Mouse (Mus musculus): Measurements from ENCODE around the gene P4ha1. TPM values are rescaled to one million over a fixed set of nuclear protein-coding genes. Genes with fewer than 3 reads are reported as not detected.
A peak's percentile ranks its signal among the peaks of the same experiment; 100 is the strongest.
"Not testable (repeated sequence)": the region's sequence is repeated elsewhere in the genome, so short reads cannot be mapped to it uniquely, and the experiment has no call there.

Gene P4ha1
- polyA plus RNA-seq (2012; rRNA removed): 27.4 and 29.2 TPM in 2 replicates

DNA sequence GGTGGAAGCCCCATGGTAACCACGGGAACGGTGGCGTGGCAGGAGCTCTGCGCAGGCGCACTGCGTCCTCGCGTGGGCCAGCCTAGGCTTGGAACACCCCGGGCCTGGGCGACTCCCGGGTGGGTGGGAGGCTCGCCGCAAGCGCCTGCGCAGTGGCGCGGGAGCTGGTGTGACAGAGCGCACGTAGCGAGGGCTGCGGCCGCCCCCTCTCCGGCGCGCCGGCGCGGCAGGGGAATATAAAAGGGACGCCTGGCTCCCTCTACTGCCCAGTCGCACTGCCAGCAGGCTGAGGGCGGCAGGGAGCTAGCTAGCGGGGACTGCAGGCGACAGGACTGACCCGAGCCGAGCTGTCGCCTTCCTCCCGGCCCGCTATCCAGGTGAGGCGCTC lies at the start of gene P4ha1:
Gene P4ha1 (plus strand): TSS at position 197 of the 388 bp plus-strand sequence.
- DNase-seq (ENCODE audit: extremely low spot score in 1 of 2, low spot score in 1 of 2): peak; percentile 97 to 100

- DNase-seq (ENCODE audit: extremely low spot score in 1 of 2, low spot score in 1 of 2): no peak
These were observed 47.4 kb upstream of the P4ha1 start for GRCm38 (mm10) chr10:59275745-59276144.

DNA sequence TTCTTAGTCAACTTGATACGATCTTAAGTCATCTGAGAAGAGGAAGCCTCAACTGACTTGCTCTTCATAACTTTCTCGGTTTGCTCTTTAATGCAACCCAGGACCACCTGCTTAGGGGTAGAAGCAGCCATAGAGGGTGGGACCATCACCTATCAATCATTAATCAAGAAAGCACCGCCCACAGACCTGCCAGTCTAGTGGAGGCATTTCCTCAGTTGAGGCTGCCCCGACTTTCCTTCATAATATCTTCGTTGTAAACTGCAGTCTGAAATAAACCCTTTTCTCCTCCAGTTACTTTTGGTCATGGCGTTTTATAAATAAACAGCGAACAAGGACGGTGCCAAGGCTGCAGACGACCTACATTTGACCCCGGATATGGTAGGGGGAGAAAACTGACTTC lies 46.0 kb upstream of the P4ha1 start:
- no peak for DNase-seq (ENCODE audit: extremely low spot score in 1 of 2, low spot score in 1 of 2)

GRCm38 (mm10) chr10:59277729-59278475 lies 45.2 kb upstream of the P4ha1 start:
- no peak for DNase-seq (ENCODE audit: extremely low spot score in 1 of 2, low spot score in 1 of 2)

DNA sequence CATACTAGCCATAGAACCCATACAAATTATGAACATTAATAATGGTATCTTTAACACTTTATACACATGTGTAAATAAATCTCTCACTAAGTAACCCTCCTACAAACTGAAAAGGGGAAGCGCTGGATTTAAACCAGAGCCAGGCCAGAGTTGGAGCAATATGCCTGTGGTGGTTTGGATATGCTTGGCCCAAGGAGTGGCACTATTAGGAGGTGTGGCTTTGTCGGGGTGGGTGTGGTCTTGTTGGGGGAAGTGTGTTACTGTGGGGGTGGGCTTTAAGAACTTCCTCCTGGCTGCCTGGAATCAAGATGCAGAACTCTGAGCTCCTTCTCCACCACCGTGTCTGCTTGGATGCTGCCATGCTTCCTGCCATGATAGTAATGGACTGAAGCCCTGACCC lies 39.9 kb upstream of the P4ha1 start:
- no peak for DNase-seq (ENCODE audit: extremely low spot score in 1 of 2, low spot score in 1 of 2)

DNA sequence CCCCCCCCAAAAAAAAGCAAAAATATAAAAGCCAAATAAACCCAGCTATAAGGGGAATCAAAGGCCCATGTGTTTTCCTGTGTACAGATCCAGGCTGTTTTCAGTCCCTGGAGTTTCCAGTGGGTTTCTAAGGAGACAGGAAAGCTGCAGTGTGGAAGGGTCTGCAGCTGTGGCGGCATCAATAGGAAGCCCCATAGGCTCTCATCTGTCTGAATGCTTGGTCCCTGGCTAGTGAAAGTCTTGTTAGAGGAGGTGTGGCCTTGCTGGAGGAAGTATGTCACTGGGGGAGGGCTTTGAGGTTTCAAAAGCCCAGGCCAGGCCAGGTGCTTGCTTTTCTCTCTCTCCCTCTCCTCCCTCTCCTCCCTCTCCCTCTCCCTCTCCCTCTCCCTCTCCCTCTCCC lies 39.3 kb upstream of the P4ha1 start:
- DNase-seq (ENCODE audit: extremely low spot score in 1 of 2, low spot score in 1 of 2): no peak

DNA sequence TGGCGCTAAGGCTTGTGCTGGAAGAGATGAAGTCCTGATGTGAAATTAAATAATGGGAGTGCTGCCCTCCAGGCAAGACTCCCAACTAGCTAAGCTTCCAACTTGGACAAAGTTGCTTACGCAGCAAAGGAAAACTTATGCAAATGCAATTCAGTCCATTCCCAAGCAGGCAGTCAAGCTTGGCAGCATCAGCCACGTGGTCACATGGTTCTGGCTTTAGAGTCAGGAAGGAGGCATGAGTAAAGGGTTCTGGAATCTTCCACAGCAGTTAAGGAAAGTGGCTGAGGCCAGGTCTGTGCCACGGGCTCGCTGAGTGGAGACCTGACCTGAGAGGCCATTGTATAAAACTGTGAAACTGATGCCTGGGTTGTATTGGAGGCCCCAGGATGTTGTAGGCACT lies 37.6 kb upstream of the P4ha1 start:
- DNase-seq (ENCODE audit: extremely low spot score in 1 of 2, low spot score in 1 of 2): peak in 1 of 2 experiments; percentile 58

DNA sequence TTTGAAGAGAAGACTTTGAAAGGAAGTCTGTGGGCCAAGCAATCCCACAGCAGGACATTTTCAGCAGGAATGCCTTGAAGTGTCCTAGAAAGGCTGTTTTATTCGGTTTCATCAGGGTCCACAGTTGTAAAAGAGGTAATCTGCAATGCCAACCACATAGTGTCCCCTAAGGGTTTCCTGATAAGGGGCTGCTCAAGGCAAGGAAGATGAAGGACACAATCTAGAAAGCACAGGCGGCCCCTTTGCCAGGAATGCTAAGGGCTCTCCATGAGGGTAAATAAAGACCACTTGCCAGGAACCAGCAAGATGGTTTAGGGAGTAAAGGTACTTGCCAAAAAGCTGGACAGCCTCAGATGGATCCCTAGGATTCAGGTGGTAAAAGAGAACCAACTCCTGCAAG lies 35.8 kb upstream of the P4ha1 start:
- no peak for DNase-seq (ENCODE audit: extremely low spot score in 1 of 2, low spot score in 1 of 2)

GRCm38 (mm10) chr10:59287662-59288061 lies 35.4 kb upstream of the P4ha1 start:
- DNase-seq (ENCODE audit: extremely low spot score in 1 of 2, low spot score in 1 of 2): no peak

DNA sequence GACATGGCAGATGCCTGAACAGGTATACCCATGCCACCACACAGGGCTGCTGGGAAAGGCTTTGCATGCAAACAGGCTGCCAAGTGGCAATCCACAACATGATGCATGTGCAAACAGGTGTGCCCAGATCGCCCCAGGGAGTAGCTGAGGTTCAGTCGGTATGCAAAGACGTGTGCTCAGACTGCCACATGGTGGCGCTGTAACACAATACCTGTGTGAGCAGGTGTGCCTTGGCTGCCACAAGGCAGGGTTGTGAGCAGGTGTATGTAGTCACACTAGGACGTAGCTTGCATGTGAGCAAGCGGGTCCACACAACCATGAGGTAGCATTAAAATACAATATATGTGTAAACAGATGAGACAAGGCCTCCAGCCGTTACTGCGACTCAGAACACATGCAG lies 34.0 kb upstream of the P4ha1 start:
- no peak for DNase-seq (ENCODE audit: extremely low spot score in 1 of 2, low spot score in 1 of 2)

DNA sequence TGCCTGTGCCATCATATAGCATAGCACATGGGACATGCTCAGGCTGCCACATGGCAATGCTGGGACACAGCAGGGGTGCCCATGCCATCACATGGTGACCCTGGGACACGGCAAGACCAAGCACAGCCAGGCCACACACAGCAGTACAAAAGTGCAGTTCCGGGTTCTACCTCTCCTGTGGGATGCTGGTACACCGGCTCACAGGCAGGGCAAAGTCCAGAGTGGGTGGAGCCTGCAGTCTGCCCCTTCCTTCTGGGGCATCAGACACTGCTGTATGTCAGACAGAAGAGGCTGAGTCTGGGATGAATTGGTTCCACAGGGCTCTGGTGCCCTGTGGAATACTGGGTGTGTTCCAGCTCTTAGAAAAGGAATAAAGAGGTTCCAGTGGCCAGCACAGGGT lies 31.6 kb upstream of the P4ha1 start:
- DNase-seq (ENCODE audit: extremely low spot score in 1 of 2, low spot score in 1 of 2): no peak

- no peak for DNase-seq (ENCODE audit: extremely low spot score in 1 of 2, low spot score in 1 of 2)
These were observed 31.0 kb upstream of the P4ha1 start for GRCm38 (mm10) chr10:59292079-59292478.

DNA sequence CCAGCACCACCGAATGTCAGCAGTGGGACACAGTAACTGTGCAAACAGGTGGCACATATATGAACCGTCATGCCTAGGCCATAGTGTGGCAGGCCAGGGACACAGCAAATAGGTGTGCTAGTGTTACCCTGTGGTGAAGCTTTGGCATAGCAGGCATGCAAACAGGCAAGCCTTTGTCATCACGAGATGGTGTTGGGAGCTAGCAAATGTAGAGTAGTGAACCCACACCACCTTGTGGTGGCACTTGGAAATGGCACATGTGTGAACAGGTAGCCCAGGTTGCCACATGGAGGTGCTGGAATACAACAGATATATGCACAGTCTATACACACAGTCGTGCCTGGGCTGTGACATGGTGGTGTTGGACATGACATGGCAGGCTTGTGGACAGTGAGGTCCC lies 30.5 kb upstream of the P4ha1 start:
- peak; percentile 79 to 93 for DNase-seq (ENCODE audit: extremely low spot score in 1 of 2, low spot score in 1 of 2)

DNA sequence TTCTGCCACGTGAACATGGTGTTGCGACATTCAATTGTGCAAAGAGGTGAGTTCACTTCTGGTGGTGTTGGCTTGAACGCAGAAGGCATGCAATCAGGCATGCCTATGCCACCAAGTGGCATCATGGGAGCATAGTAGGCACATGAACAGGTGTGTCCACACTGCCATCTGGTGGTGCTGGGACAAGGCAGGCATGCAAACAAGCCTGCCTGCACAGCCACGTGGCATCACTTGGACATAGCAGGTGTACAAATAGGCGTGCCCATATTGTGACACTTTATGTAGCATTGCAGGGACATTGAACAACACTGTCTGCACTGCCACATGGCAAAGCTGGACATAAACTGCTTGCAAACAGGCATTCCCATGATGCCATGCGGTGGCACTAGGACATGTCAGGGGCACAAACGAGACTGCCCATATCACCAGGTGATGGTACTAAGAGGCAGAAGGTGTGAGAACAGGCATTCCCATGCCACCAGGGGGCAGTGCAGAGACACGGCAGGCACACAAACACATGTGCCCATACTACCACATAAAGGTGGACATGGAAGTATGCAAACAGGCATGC lies 27.8 kb upstream of the P4ha1 start:
- DNase-seq (ENCODE audit: extremely low spot score in 1 of 2, low spot score in 1 of 2): peak in 1 of 2 experiments; percentile 70

GRCm38 (mm10) chr10:59296261-59296660 lies 26.8 kb upstream of the P4ha1 start:
- DNase-seq (ENCODE audit: extremely low spot score in 1 of 2, low spot score in 1 of 2): peak; percentile 68 to 87

DNA sequence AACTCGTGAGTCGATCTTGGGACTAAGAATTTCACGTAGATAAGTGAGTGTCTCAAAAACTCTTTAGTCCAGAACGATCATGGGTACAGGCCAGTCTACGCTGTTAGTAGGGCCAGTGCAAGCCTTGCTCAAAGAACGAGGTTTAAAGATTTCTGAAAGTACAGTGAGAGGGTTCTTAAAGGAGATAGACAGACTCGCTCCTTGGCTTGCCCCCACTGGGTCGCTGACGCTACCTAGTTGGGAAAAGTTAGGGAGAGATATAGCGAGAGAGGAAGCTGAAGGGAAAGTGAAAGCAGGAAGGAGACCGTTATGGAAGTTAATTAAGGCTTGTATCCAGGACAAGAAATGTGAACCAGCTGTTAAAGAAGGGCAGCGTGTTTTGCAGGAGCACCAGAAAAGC lies 20.4 kb upstream of the P4ha1 start:
- not testable (repeated sequence) for DNase-seq (ENCODE audit: extremely low spot score in 1 of 2, low spot score in 1 of 2)

DNA sequence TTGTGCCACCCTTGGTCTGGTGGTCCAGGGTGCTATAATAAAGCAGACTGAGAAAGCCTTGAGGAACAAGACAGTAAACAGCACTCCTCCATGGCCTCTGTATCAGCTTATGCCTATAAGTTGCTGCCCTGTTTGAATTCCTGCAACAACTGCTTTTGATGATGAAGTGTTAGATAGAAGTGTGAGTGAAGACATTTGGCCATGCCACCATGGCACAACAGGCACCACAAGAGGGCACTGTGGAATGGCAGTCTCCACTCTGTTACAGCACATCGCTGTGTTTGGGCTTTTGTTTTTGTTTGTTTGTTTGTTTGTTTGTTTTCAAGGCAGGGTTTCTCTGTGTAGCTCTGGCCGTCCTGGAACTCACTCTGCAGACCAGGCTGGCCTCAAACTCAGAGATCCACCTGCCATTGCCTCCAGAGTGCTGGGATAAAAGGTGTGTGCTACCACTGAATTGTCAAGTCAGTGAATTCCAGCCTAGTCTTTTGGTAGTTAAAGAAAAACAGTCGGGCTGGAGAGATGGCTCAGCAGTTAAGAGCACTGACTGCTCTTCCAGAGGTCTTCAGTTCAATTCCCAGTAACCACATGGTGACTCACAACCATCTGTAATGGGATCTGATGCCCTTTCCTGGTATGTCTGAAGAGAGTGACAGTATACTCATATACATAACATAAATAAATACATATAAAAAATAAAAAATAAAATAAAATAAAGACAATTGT lies 13.9 kb upstream of the P4ha1 start:
- DNase-seq (ENCODE audit: extremely low spot score in 1 of 2, low spot score in 1 of 2): peak in 1 of 2 experiments; percentile 63

- DNase-seq (ENCODE audit: extremely low spot score in 1 of 2, low spot score in 1 of 2): no peak
These were observed 13.0 kb upstream of the P4ha1 start for GRCm38 (mm10) chr10:59310124-59310523.

GRCm38 (mm10) chr10:59310691-59311457 lies 12.2 kb upstream of the P4ha1 start:
- DNase-seq (ENCODE audit: extremely low spot score in 1 of 2, low spot score in 1 of 2): no peak

DNA sequence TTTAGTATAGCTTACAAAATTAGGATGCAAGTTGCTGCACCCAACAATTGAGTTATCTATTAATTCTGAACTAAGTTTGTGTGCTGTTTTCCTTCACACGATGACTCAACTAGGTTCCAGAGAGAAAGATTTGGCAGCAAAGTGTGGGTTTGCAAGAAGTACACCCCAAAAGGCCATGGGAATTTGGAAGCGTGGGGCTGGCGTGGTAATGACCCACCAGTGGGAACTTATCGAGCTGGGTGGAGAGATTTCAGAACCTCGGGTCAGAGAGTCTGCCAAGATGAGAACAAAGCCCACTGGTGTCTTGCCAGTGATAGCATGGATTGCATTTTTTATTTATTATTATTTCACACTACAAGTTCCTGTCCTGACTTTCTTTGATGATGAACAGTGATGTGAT lies 11.2 kb upstream of the P4ha1 start:
- DNase-seq (ENCODE audit: extremely low spot score in 1 of 2, low spot score in 1 of 2): no peak

- DNase-seq (ENCODE audit: extremely low spot score in 1 of 2, low spot score in 1 of 2): peak in 1 of 2 experiments; percentile 46
These were observed 2.0 kb upstream of the P4ha1 start for GRCm38 (mm10) chr10:59321112-59321511.
